Mouse (Mus musculus): Measurements from ENCODE around the gene Taf12. TPM values are rescaled to one million over a fixed set of nuclear protein-coding genes. Genes with fewer than 3 reads are reported as not detected.
"Not testable (repeated sequence)": the region's sequence is repeated elsewhere in the genome, so short reads cannot be mapped to it uniquely, and the experiment has no call there.

The Taf12 gene
- polyA plus RNA-seq, 1 experiment from 2014 or later = 39.8 TPM

DNA sequence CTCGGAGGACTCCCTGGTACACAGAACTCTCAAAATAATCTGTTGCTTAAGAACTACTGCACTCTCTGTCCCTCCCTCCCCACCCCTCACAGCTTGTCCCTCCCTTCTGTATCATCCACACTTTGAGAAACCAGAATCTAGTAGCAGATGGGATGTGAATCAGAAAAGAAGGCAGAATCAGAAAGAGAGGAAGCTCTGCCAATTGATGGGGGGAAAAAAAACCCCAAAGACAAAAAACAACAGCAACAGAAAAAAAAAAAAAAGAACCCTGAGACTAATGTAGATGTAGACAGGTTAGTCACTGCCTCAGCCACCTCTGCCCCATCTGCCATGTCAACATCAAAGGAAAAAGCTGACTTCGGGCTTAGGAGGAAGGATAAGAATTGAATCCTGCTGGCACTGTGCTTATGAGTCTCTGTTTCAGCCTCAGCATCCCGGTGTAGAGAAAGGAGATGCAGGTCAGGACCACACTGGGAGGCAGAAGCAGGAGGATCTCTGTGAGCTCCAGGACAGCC lies 7.3 kb upstream of the Taf12 start:
- no peaks in the 10 kb centered on the region for H3K36me3 ChIP-seq (ENCODE audit: control insufficient read depth, insufficient read depth, low read length)
- H3K9me3 ChIP-seq (ENCODE audit: control insufficient read depth, low read length) = no peaks in the 10 kb centered on the region
- H3K4me1 ChIP-seq (ENCODE audit: control insufficient read depth, insufficient read depth, low read length) = no peaks in the 10 kb centered on the region
- H3K27ac ChIP-seq (ENCODE audit: low read depth, low read length) = no peak overlapping the region
- no peak overlapping the region for H3K4me2 ChIP-seq (ENCODE audit: low read depth, low read length)
- no peak overlapping the region for H3K4me3 ChIP-seq (ENCODE audit: low read depth, low read length)
- no peaks in the 10 kb centered on the region for H3K27me3 ChIP-seq (ENCODE audit: control insufficient read depth, insufficient read depth, low read length)
- WGBS = 90% methylated on average over 3 of the region's 3 CpGs
- H3K9ac ChIP-seq (replicated peaks; ENCODE audit: low read depth, low read length) = no peak overlapping the region
- ATAC-seq (ENCODE audit: low read depth) = no peak

DNA sequence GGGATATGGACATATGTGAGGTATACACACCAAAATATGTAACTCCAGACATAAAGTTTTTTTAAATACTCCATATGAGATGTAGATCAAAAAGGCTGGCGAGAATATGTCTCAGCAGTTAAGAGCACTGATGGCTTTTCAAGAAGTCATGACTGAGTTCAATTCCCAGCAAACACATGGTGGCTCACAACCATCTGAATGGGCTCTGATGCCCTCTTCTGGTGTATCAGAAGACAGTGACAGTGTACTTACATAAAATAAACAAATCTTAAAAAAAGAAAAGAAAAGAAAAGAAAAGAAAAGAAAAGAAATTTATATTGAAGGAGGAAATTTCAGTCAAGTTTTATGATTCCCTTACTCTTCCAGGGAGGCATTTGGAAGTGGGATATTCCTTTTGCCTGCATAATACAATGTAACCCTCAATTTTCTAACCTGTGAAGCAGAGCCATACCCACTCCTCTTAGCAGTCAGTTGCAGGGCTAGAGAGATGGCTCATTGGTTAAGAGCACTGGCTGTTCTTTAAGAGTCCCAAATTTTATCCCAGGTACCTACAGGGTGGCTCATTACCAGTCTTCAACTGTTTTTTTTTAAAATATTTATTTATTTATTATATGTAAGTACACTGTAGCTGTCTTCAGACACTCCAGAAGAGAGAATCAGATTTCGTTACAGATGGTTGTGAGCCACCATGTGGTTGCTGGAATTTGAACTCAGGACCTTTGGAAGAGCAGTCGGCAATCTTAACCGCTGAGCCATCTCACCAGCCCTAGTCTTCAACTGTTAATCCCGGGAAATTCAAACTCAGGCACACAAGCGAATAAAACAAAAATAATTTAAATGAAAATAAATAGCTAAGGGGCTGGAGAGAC lies 5.1 kb upstream of the Taf12 start:
- Histone ChIP-seq H3K4me1 (ENCODE audit: control insufficient read depth, insufficient read depth, low read length) (no peaks in the 10 kb centered on the region), H3K27me3 (ENCODE audit: control insufficient read depth, insufficient read depth, low read length) (no peaks in the 10 kb centered on the region), H3K36me3 (ENCODE audit: control insufficient read depth, insufficient read depth, low read length) (no peaks in the 10 kb centered on the region), H3K4me3 (ENCODE audit: low read depth, low read length) (no peak overlapping the region), H3K4me2 (ENCODE audit: low read depth, low read length) (no peak overlapping the region; the same call in 1 of the 2 replicates), H3K27ac (ENCODE audit: low read depth, low read length) (peak overlapping the region; percentile 98; the same call in 1 of the 2 replicates), H3K9ac (replicated peaks; ENCODE audit: low read depth, low read length) (no peak overlapping the region), H3K9me3 (ENCODE audit: control insufficient read depth, low read length) (no peaks in the 10 kb centered on the region)
- 17% methylated on average over 6 of the region's 6 CpGs for WGBS
- ATAC-seq (ENCODE audit: low read depth) = no peak

GRCm38 (mm10) chr4:132269740-132270560 lies 4.2 kb upstream of the Taf12 start:
- Histone ChIP-seq H3K4me3 (ENCODE audit: low read depth, low read length) (peak overlapping the region; percentile 24; the same call in 1 of the 2 replicates), H3K36me3 (ENCODE audit: control insufficient read depth, insufficient read depth, low read length) (no peaks in the 10 kb centered on the region), H3K4me1 (ENCODE audit: control insufficient read depth, insufficient read depth, low read length) (no peaks in the 10 kb centered on the region), H3K27ac (ENCODE audit: low read depth, low read length) (peak overlapping the region; percentile 98), H3K9me3 (ENCODE audit: control insufficient read depth, low read length) (no peaks in the 10 kb centered on the region), H3K9ac (replicated peaks; ENCODE audit: low read depth, low read length) (peak overlapping the region; percentile 61), H3K4me2 (ENCODE audit: low read depth, low read length) (peak overlapping the region; percentile 53), H3K27me3 (ENCODE audit: control insufficient read depth, insufficient read depth, low read length) (no peaks in the 10 kb centered on the region)
- WGBS = under 1% methylated on average over 35 of the region's 35 CpGs
- peak; percentile 78 for ATAC-seq (ENCODE audit: low read depth)

- Histone ChIP-seq H3K4me2 (ENCODE audit: low read depth, low read length) (peak overlapping the region; percentile 61), H3K9me3 (ENCODE audit: control insufficient read depth, low read length) (no peaks in the 10 kb centered on the region), H3K9ac (replicated peaks; ENCODE audit: low read depth, low read length) (no peak overlapping the region; the same call in 1 of the 2 replicates), H3K27me3 (ENCODE audit: control insufficient read depth, insufficient read depth, low read length) (no peaks in the 10 kb centered on the region), H3K27ac (ENCODE audit: low read depth, low read length) (no peak overlapping the region), H3K4me1 (ENCODE audit: control insufficient read depth, insufficient read depth, low read length) (peaks cover 4% of the 10 kb centered on the region), H3K4me3 (ENCODE audit: low read depth, low read length) (peak overlapping the region; percentile 65; the same call in 1 of the 2 replicates), H3K36me3 (ENCODE audit: control insufficient read depth, insufficient read depth, low read length) (no peaks in the 10 kb centered on the region)
- 65% methylated on average over 2 of the region's 2 CpGs for WGBS
- no peak for ATAC-seq (ENCODE audit: low read depth)
Observed at GRCm38 (mm10) chr4:132273166-132273565, 1.0 kb upstream of the Taf12 start.

GRCm38 (mm10) chr4:132275949-132276348 lies 1.8 kb downstream of the Taf12 start:
- Histone ChIP-seq H3K9me3 (ENCODE audit: control insufficient read depth, low read length) (no peaks in the 10 kb centered on the region), H3K4me3 (ENCODE audit: low read depth, low read length) (no peak overlapping the region), H3K4me1 (ENCODE audit: control insufficient read depth, insufficient read depth, low read length) (peaks cover 4% of the 10 kb centered on the region), H3K27ac (ENCODE audit: low read depth, low read length) (no peak overlapping the region), H3K4me2 (ENCODE audit: low read depth, low read length) (no peak overlapping the region), H3K27me3 (ENCODE audit: control insufficient read depth, insufficient read depth, low read length) (no peaks in the 10 kb centered on the region), H3K9ac (replicated peaks; ENCODE audit: low read depth, low read length) (no peak overlapping the region), H3K36me3 (ENCODE audit: control insufficient read depth, insufficient read depth, low read length) (no peaks in the 10 kb centered on the region)
- WGBS = 93% methylated on average over 3 of the region's 3 CpGs
- ATAC-seq (ENCODE audit: low read depth) = no peak

GRCm38 (mm10) chr4:132288840-132289239 lies 14.7 kb downstream of the Taf12 start:
- H3K4me3 ChIP-seq (ENCODE audit: low read depth, low read length); H3K4me2 ChIP-seq (ENCODE audit: low read depth, low read length); H3K4me1 ChIP-seq (ENCODE audit: control insufficient read depth, insufficient read depth, low read length); H3K9ac ChIP-seq (replicated peaks; ENCODE audit: low read depth, low read length); H3K9me3 ChIP-seq (ENCODE audit: control insufficient read depth, low read length); ATAC-seq (ENCODE audit: low read depth); H3K27me3 ChIP-seq (ENCODE audit: control insufficient read depth, insufficient read depth, low read length); H3K27ac ChIP-seq (ENCODE audit: low read depth, low read length): not testable (repeated sequence)
- H3K36me3 ChIP-seq (ENCODE audit: control insufficient read depth, insufficient read depth, low read length) = peaks cover 32% of the 10 kb centered on the region
- 82% methylated on average over 3 of the region's 5 CpGs for WGBS

GRCm38 (mm10) chr4:132291056-132291455 lies 16.9 kb downstream of the Taf12 start:
- H3K4me3 ChIP-seq (ENCODE audit: low read depth, low read length) = no peak overlapping the region
- H3K4me2 ChIP-seq (ENCODE audit: low read depth, low read length) = no peak overlapping the region
- H3K9me3 ChIP-seq (ENCODE audit: control insufficient read depth, low read length) = no peaks in the 10 kb centered on the region
- H3K9ac ChIP-seq (replicated peaks; ENCODE audit: low read depth, low read length) = no peak overlapping the region
- WGBS = 96% methylated on average over 4 of the region's 4 CpGs
- no peaks in the 10 kb centered on the region for H3K4me1 ChIP-seq (ENCODE audit: control insufficient read depth, insufficient read depth, low read length)
- no peaks in the 10 kb centered on the region for H3K27me3 ChIP-seq (ENCODE audit: control insufficient read depth, insufficient read depth, low read length)
- ATAC-seq (ENCODE audit: low read depth) = no peak
- H3K27ac ChIP-seq (ENCODE audit: low read depth, low read length) = no peak overlapping the region
- H3K36me3 ChIP-seq (ENCODE audit: control insufficient read depth, insufficient read depth, low read length) = peaks cover 16% of the 10 kb centered on the region

GRCm38 (mm10) chr4:132291624-132292335 lies 17.6 kb downstream of the Taf12 start:
- peaks cover 13% of the 10 kb centered on the region for H3K36me3 ChIP-seq (ENCODE audit: control insufficient read depth, insufficient read depth, low read length)
- H3K27me3 ChIP-seq (ENCODE audit: control insufficient read depth, insufficient read depth, low read length) = no peaks in the 10 kb centered on the region
- no peak for ATAC-seq (ENCODE audit: low read depth)
- no peak overlapping the region for H3K9ac ChIP-seq (replicated peaks; ENCODE audit: low read depth, low read length)
- WGBS = 84% methylated on average over 12 of the region's 12 CpGs
- H3K4me1 ChIP-seq (ENCODE audit: control insufficient read depth, insufficient read depth, low read length) = no peaks in the 10 kb centered on the region
- H3K27ac ChIP-seq (ENCODE audit: low read depth, low read length) = no peak overlapping the region
- H3K9me3 ChIP-seq (ENCODE audit: control insufficient read depth, low read length) = no peaks in the 10 kb centered on the region
- no peak overlapping the region for H3K4me3 ChIP-seq (ENCODE audit: low read depth, low read length)
- H3K4me2 ChIP-seq (ENCODE audit: low read depth, low read length) = no peak overlapping the region
